Mouse (Mus musculus) liver, embryonic 14.5 days (tissue): ENCODE measurements around the gene Cggbp1.

Experiments
- CTCF ChIP-seq: IDR thresholded peaks from 2 replicates; pipeline ENCODE4 v1.5.1; 2016; ENCODE audit warnings: antibody characterized with exemption, low read depth, control low read depth
- EP300 ChIP-seq: IDR thresholded peaks from 2 replicates; pipeline ENCODE4 v1.6.1; 2016; ENCODE audit warnings: antibody characterized with exemption, low read depth

DNA sequence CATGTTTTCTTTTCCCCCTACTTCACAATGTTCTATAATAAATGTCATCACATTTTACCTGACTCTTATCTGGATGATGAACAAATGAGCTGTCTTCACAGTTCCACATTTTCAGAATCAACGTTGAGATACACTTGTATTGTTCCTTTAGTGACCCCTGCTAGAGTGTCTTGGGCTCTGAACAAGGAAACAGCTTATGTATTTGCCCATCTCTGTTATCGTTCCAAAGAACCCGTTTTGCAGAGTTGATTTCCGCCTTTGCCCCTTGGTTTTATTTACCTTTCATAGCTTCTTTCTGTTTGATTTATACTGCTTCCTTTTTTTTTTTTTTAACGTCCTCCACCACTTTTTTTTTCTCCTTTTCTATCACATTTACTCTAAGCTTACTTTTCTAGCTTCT is 27.9 kb downstream of the Cggbp1 start:
- TF ChIP-seq CTCF = no peak
- TF ChIP-seq EP300 = no peak
